Mouse (Mus musculus): ENCODE data around the gene Osgep. TPM values are rescaled to one million over a fixed set of nuclear protein-coding genes. Genes with fewer than 3 reads are reported as not detected.
"Not testable (repeated sequence)": the region's sequence is repeated elsewhere in the genome, so short reads cannot be mapped to it uniquely, and the experiment has no call there.

Gene Osgep
- polyA plus RNA-seq, 1 experiment from 2014 or later, result 169 TPM

DNA sequence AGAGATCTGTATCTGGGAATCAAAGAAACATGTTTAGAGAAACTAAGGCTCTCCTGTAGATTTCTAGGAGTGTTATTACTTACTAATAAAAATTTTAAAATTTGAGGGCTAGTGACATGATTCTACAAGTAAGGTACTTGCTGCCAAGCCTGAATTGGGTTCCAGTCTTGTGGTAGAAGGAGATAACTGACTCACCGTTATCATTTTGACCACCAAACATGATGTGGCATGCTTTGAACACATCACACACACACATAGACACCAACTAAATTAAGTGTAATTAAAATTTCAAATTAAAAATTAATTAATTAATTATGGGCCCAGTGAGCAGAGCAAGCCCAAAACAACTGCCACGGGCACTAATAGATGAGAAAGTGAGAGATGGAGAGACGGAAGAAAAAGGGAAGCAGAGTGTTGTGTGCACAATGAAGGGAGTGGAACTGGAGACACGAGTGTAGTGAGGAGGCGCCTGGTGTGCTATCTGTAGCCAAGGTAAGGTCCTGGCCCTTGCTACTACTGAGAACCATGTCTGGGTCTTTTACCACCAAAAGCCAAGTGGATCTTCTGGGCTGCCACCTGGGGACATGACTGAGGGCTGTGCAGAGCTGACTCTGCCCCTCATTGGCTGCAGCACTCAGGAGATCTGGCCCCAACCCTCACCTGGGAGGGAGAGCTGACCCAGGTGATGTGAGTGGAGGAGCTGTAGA lies 33.7 kb upstream of the Osgep start:
- not testable (repeated sequence) for H3K27ac ChIP-seq (ENCODE audit: low read length); H3K4me1 ChIP-seq (ENCODE audit: control insufficient read depth, insufficient read depth, low read length); H3K4me2 ChIP-seq (replicated peaks; ENCODE audit: low read depth, low read length); H3K4me3 ChIP-seq (ENCODE audit: low read depth, low read length); H3K9ac ChIP-seq (replicated peaks; ENCODE audit: low read depth, low read length); H3K36me3 ChIP-seq (ENCODE audit: control insufficient read depth, insufficient read depth, low read length); H3K27me3 ChIP-seq (ENCODE audit: control insufficient read depth, insufficient read depth, low read length); H3K9me3 ChIP-seq (ENCODE audit: control insufficient read depth, low read depth, low read length); ATAC-seq (ENCODE audit: insufficient number of reproducible peaks, insufficient read depth, low FRiP score, low read depth)
- WGBS, result 89% methylated on average over 5 of the region's 5 CpGs

DNA sequence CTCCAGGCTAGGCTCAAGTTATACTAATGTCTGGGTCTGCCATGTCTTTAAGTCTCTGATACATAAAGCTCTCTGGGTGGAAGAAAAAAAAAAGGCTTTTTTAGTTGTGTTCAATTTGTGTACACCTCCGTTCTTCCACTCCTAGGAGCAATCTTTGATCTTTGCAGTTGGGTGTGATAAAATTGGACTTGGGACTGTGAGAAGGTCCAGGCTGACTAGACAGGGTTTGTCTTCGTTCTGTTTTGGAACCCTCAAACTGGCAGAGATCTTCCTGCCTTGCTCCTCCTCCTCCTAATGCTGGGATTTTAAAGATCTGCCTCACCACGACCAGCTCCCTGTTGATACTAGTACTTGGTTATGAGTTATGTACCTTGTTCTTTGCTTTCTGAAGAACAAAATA lies 32.5 kb upstream of the Osgep start:
- H3K9ac ChIP-seq (replicated peaks; ENCODE audit: low read depth, low read length); H3K27ac ChIP-seq (ENCODE audit: low read length); H3K4me1 ChIP-seq (ENCODE audit: control insufficient read depth, insufficient read depth, low read length); H3K4me3 ChIP-seq (ENCODE audit: low read depth, low read length); H3K36me3 ChIP-seq (ENCODE audit: control insufficient read depth, insufficient read depth, low read length); H3K27me3 ChIP-seq (ENCODE audit: control insufficient read depth, insufficient read depth, low read length); ATAC-seq (ENCODE audit: insufficient number of reproducible peaks, insufficient read depth, low FRiP score, low read depth); H3K9me3 ChIP-seq (ENCODE audit: control insufficient read depth, low read depth, low read length); H3K4me2 ChIP-seq (replicated peaks; ENCODE audit: low read depth, low read length): not testable (repeated sequence)
- WGBS, result 76% methylated on average over 3 of the region's 3 CpGs

DNA sequence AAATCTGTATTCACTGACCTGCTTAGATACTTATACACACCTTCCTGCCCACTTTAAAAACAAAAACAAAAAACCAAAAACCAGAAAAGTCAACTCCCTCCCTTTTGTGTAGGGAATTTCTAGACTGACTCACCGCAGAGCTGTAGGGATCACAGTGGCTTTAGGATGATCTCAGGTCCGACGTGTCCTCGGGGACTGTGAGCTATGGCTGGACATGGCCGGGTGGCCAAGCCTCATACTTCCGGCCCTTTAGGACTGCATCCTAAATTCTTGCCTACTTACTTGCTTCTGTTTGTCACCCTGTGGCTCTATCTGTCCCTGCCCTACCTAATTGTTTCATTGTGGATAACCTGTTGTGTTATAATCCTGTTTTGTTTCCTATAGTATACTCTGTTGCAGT lies 32.0 kb upstream of the Osgep start:
- not testable (repeated sequence) for H3K27ac ChIP-seq (ENCODE audit: low read length); H3K9ac ChIP-seq (replicated peaks; ENCODE audit: low read depth, low read length); H3K4me1 ChIP-seq (ENCODE audit: control insufficient read depth, insufficient read depth, low read length); H3K4me3 ChIP-seq (ENCODE audit: low read depth, low read length); H3K36me3 ChIP-seq (ENCODE audit: control insufficient read depth, insufficient read depth, low read length); H3K27me3 ChIP-seq (ENCODE audit: control insufficient read depth, insufficient read depth, low read length); H3K4me2 ChIP-seq (replicated peaks; ENCODE audit: low read depth, low read length); H3K9me3 ChIP-seq (ENCODE audit: control insufficient read depth, low read depth, low read length); ATAC-seq (ENCODE audit: insufficient number of reproducible peaks, insufficient read depth, low FRiP score, low read depth)
- 85% methylated on average over 6 of the region's 6 CpGs for WGBS

DNA sequence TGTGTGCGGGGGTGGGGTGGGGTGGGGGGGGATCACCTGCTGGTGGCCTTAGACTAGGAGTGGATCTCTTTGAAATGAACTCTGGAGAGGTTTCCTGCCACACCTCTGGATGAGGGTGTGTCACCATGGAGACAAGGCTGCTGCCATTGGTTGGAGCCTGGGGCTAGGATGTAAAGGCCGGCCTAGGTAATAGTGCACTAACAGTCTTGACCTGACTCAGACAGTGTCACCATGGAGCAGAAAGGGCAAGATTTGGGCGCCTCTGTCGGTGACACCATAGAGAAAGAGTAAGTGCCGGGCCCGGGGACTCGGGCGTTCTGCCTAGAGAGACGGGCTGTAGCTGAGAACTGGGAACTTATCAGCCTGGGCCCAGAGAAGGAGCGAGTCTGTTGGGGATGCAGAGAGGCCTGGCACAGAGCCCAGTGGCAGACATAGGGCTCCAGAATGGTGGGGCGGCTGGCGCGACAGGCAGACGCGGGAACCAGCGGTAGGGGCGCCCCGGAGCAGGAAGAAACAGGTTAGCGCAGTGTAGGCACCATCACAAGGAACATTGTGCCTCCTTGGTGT lies 31.3 kb upstream of the Osgep start, which contains the start of gene Pnp2:
Pnp2 (plus strand) TSS at position 51 of the 567 bp plus-strand sequence.
- WGBS, result 7% methylated on average over 19 of the region's 19 CpGs

DNA sequence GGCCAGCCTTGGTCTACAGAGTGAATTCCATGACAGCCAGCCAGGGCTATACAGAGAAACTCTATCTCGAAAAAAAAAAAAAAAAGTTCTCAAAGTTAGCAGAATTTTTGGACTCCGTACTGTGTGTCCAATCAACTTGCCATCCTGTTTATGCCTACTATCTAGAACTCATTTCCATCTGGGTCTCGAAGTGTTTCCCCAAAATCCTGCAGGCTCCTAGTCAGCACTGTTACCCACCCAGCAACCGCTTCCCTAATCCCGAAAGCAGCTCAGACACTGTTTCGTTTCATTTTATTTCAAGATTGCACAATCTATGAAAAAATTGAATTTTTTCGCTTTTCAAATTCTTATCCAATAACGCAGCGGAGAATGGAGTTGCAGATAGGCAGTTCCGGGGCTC lies 30.8 kb upstream of the Osgep start:
- 92% methylated on average over 10 of the region's 10 CpGs for WGBS
- no peak for ATAC-seq (ENCODE audit: insufficient number of reproducible peaks, insufficient read depth, low FRiP score, low read depth)
- Histone ChIP-seq H3K36me3 (ENCODE audit: control insufficient read depth, insufficient read depth, low read length) (peaks cover 4% of the 10 kb centered on the region), H3K4me1 (ENCODE audit: control insufficient read depth, insufficient read depth, low read length) (no peaks in the 10 kb centered on the region), H3K27ac (ENCODE audit: low read length) (no peak overlapping the region), H3K4me3 (ENCODE audit: low read depth, low read length) (no peak overlapping the region), H3K27me3 (ENCODE audit: control insufficient read depth, insufficient read depth, low read length) (no peaks in the 10 kb centered on the region), H3K9ac (replicated peaks; ENCODE audit: low read depth, low read length) (no peak overlapping the region), H3K9me3 (ENCODE audit: control insufficient read depth, low read depth, low read length) (no peaks in the 10 kb centered on the region), H3K4me2 (replicated peaks; ENCODE audit: low read depth, low read length) (no peak overlapping the region)

More for the DNA sequence above, 31.3 kb upstream of the Osgep start, which contains the start of gene Pnp2:
- not testable (repeated sequence) for H3K27me3 ChIP-seq (ENCODE audit: control insufficient read depth, insufficient read depth, low read length); H3K9me3 ChIP-seq (ENCODE audit: control insufficient read depth, low read depth, low read length); H3K27ac ChIP-seq (ENCODE audit: low read length); H3K4me3 ChIP-seq (ENCODE audit: low read depth, low read length); H3K36me3 ChIP-seq (ENCODE audit: control insufficient read depth, insufficient read depth, low read length); H3K4me1 ChIP-seq (ENCODE audit: control insufficient read depth, insufficient read depth, low read length); H3K9ac ChIP-seq (replicated peaks; ENCODE audit: low read depth, low read length)
- H3K4me2 ChIP-seq (replicated peaks; ENCODE audit: low read depth, low read length), result 0 out of 2 replicates have a peak within 1 kb of the TSS, but pooled peaks have one; percentile 12
- peak; percentile 80 for ATAC-seq (ENCODE audit: insufficient number of reproducible peaks, insufficient read depth, low FRiP score, low read depth)

DNA sequence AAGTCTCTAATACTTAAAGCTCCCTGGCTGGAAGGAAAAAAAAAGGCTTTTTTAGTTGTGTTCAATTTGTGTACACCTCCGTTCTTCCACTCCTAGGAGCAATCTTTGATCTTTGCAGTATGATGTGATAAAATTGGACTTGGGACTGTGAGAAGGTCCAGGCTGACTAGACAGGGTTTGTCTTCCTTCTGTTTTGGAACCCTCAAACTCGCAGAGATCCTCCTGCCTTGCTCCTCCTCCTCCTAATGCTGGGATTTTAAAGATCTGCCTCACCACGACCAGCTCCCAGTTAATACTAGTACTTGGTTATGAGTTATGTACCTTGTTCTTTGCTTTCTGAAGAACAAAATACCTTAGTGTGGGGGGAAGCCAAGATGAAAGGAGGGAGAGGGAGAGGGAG lies 20.8 kb upstream of the Osgep start:
- H3K9me3 ChIP-seq (ENCODE audit: control insufficient read depth, low read depth, low read length); H3K27me3 ChIP-seq (ENCODE audit: control insufficient read depth, insufficient read depth, low read length); H3K9ac ChIP-seq (replicated peaks; ENCODE audit: low read depth, low read length); H3K36me3 ChIP-seq (ENCODE audit: control insufficient read depth, insufficient read depth, low read length); H3K4me1 ChIP-seq (ENCODE audit: control insufficient read depth, insufficient read depth, low read length); ATAC-seq (ENCODE audit: insufficient number of reproducible peaks, insufficient read depth, low FRiP score, low read depth); H3K27ac ChIP-seq (ENCODE audit: low read length): not testable (repeated sequence)
- H3K4me3 ChIP-seq (ENCODE audit: low read depth, low read length), result peak overlapping the region; percentile 41
- WGBS, result 27% methylated on average over 3 of the region's 3 CpGs
- H3K4me2 ChIP-seq (replicated peaks; ENCODE audit: low read depth, low read length), result peak overlapping the region; percentile 60

DNA sequence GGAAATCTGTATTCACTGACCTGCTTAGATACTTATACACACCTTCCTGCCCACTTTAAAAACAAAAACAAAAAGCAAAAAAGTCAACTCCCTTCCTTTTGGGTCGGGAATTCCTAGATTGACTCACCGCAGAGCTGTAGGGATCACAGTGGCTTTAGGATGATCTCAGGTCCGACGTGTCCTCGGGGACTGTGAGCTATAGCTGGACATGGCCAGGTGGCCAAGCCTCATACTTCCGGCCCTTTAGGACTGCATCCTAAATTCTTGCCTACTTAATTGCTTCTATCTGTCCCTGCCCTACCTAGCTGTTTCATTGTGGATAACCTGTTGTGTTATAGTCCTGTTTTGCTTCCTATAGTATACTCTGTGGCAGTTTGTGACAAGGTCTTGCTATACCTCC lies 20.4 kb upstream of the Osgep start:
- not testable (repeated sequence) for ATAC-seq (ENCODE audit: insufficient number of reproducible peaks, insufficient read depth, low FRiP score, low read depth); H3K9me3 ChIP-seq (ENCODE audit: control insufficient read depth, low read depth, low read length); H3K4me1 ChIP-seq (ENCODE audit: control insufficient read depth, insufficient read depth, low read length); H3K36me3 ChIP-seq (ENCODE audit: control insufficient read depth, insufficient read depth, low read length); H3K27me3 ChIP-seq (ENCODE audit: control insufficient read depth, insufficient read depth, low read length)
- peak overlapping the region; percentile 41 for H3K4me3 ChIP-seq (ENCODE audit: low read depth, low read length)
- peak overlapping the region; percentile 60 for H3K4me2 ChIP-seq (replicated peaks; ENCODE audit: low read depth, low read length)
- H3K27ac ChIP-seq (ENCODE audit: low read length), result peak overlapping the region; percentile 84
- 8% methylated on average over 6 of the region's 6 CpGs for WGBS
- peak overlapping the region; percentile 38 for H3K9ac ChIP-seq (replicated peaks; ENCODE audit: low read depth, low read length)

DNA sequence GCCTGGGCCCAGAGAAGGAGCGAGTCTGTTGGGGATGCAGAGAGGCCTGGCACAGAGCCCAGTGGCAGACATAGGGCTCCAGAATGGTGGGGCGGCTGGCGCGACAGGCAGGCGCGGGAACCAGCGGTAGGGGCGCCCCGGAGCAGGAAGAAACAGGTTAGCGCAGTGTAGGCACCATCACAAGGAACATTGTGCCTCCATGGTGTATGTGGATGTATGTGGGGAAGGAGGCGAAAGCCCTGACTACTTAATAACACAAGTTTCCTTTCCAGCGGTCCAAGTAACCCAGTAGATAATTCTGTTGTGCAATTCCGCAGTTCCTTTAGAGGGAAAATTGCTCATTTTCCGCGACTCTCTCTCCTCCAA lies 20.0 kb upstream of the Osgep start:
- H3K4me2 ChIP-seq (replicated peaks; ENCODE audit: low read depth, low read length), result peak overlapping the region; percentile 60
- H3K36me3 ChIP-seq (ENCODE audit: control insufficient read depth, insufficient read depth, low read length); H3K27me3 ChIP-seq (ENCODE audit: control insufficient read depth, insufficient read depth, low read length); H3K9me3 ChIP-seq (ENCODE audit: control insufficient read depth, low read depth, low read length); H3K4me1 ChIP-seq (ENCODE audit: control insufficient read depth, insufficient read depth, low read length): not testable (repeated sequence)
- H3K4me3 ChIP-seq (ENCODE audit: low read depth, low read length), result peak overlapping the region; percentile 41
- WGBS, result under 1% methylated on average over 15 of the region's 15 CpGs
- ATAC-seq (ENCODE audit: insufficient number of reproducible peaks, insufficient read depth, low FRiP score, low read depth), result peak; percentile 93
- H3K9ac ChIP-seq (replicated peaks; ENCODE audit: low read depth, low read length), result peak overlapping the region; percentile 38
- H3K27ac ChIP-seq (ENCODE audit: low read length), result peak overlapping the region; percentile 84
